Mouse (Mus musculus): ENCODE measurements around the gene Il1r1.
A peak's percentile ranks its signal among the peaks of the same experiment; 100 is the strongest.

DNA sequence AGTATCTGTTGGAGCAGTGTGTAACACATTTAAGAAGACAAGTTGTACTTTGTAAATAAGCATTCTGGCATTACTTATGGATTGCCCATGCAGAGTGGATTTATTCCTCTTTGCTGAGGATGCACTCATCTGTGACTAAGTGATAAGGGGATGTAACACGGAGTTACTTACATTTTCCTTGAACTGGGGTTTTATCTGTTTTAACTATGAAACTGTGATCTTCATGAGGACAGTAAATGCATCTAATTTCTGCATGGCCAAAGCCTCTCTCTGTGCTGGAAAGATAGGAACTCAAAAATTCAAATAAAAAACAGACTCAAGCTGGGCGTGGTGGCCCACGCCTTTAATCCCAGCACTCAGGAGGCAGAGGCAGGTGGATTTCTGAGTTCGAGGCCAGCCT, 115.2 kb downstream of the Il1r1 start:
- TF ChIP-seq CTCF (IDR thresholded peaks at IDR 0.05; ENCODE audit: low read depth, low read length), result no peak
- TF ChIP-seq TAL1 (conservative IDR thresholded peaks at IDR 0.05; ENCODE audit: low read depth, low read length), result peak; percentile 56
- TF ChIP-seq POLR2AphosphoS5 (IDR thresholded peaks at IDR 0.05; ENCODE audit: insufficient replicate concordance, low read depth, low read length), result no peak
- no peak for TF ChIP-seq GATA1 (IDR thresholded peaks at IDR 0.05; ENCODE audit: borderline replicate concordance, low read length)
- TF ChIP-seq GATA2 (IDR thresholded peaks at IDR 0.05; ENCODE audit: borderline replicate concordance, low read depth, low read length), result no peak
